Comparison of ENCODE assay signal across 23 mouse cellular contexts in genomic region chr2:53850815-53851528, GRCm38 (mm10).
A peak's percentile ranks its signal among the peaks of the same experiment; 100 is the strongest.
DNase-seq lines count a peak whose midpoint lies in the region; ATAC-seq lines count a peak whose summit lies in the region.
"Had no signal": no experiment of that assay in that cellular context is flagged by ENCODE, and none has a peak within 500 bp of the region (broad histone marks: within the 10 kb centered on the region; RNA-seq: fewer than 3 reads in every experiment).

No protein-coding gene starts in this region.

- H3K4me2 ChIP-seq in kidney, embryonic 16.5 days (replicated peaks; ENCODE audit: low read depth, low read length) = no peak overlapping the region
- no peak overlapping the region for H3K4me2 ChIP-seq in midbrain, embryonic 11.5 days
- H3K4me2 ChIP-seq: hindbrain, embryonic 13.5 days; neural tube, embryonic 13.5 days had no signal

- no peaks in the 10 kb centered on the region for H3K27me3 ChIP-seq in kidney, embryonic 16.5 days (ENCODE audit: insufficient read depth, low read length)
- no peaks in the 10 kb centered on the region for H3K27me3 ChIP-seq in midbrain, embryonic 11.5 days (ENCODE audit: control insufficient read depth, insufficient read depth, low read length)
- H3K27me3 ChIP-seq: hindbrain, embryonic 13.5 days; megakaryocyte, embryonic 14.5 days; neural tube, embryonic 13.5 days had no signal

- no peak overlapping the region for H3K9ac ChIP-seq in kidney, embryonic 16.5 days (replicated peaks; ENCODE audit: low read length)
- no peak overlapping the region for H3K9ac ChIP-seq in midbrain, embryonic 11.5 days (ENCODE audit: low read length)
- H3K9ac ChIP-seq: forebrain, postnatal 0 days; hindbrain, embryonic 13.5 days; neural tube, embryonic 13.5 days had no signal

- no peaks in the 10 kb centered on the region for H3K9me3 ChIP-seq in kidney, embryonic 16.5 days (ENCODE audit: low read length)
- H3K9me3 ChIP-seq in midbrain, embryonic 11.5 days (ENCODE audit: control insufficient read depth, low read length) = no peaks in the 10 kb centered on the region
- H3K9me3 ChIP-seq: embryonic facial prominence, embryonic 10.5 days; hindbrain, embryonic 13.5 days; megakaryocyte, embryonic 14.5 days; neural tube, embryonic 13.5 days had no signal

- peak; percentile 75 for ATAC-seq in kidney, embryonic 16.5 days (ENCODE audit: low FRiP score, low TSS enrichment)
- peak; percentile 100 for ATAC-seq in megakaryocyte progenitor cell, adult 5-6 weeks (replicated peaks; ENCODE audit: poor library complexity)
- no peak for ATAC-seq in midbrain, embryonic 11.5 days (ENCODE audit: low FRiP score)
- ATAC-seq: forebrain, postnatal 0 days had no signal

- H3K36me3 ChIP-seq in kidney, embryonic 16.5 days (ENCODE audit: insufficient read depth, low read length) = no peaks in the 10 kb centered on the region
- H3K36me3 ChIP-seq in midbrain, embryonic 11.5 days (ENCODE audit: control insufficient read depth, insufficient read depth, low read length) = no peaks in the 10 kb centered on the region
- H3K36me3 ChIP-seq: embryonic facial prominence, embryonic 10.5 days; hindbrain, embryonic 13.5 days; neural tube, embryonic 13.5 days had no signal

- H3K4me3 ChIP-seq in kidney, embryonic 16.5 days (ENCODE audit: low read length) = no peak overlapping the region
- H3K4me3 ChIP-seq in midbrain, embryonic 11.5 days (ENCODE audit: low read depth, low read length) = no peak overlapping the region
- H3K4me3 ChIP-seq: embryonic facial prominence, embryonic 10.5 days; hindbrain, embryonic 13.5 days; megakaryocyte, embryonic 14.5 days; myocyte; neural tube, embryonic 13.5 days had no signal

- 64% methylated on average over 1 of the region's 1 CpGs for WGBS in kidney, embryonic 16.5 days
- 77% methylated on average over 1 of the region's 1 CpGs for WGBS in midbrain, embryonic 11.5 days

- H3K4me1 ChIP-seq in kidney, embryonic 16.5 days (ENCODE audit: insufficient read depth, low read length) = no peaks in the 10 kb centered on the region
- no peaks in the 10 kb centered on the region for H3K4me1 ChIP-seq in midbrain, embryonic 11.5 days (ENCODE audit: control insufficient read depth, insufficient read depth, low read length)
- H3K4me1 ChIP-seq: embryonic facial prominence, embryonic 10.5 days; hindbrain, embryonic 13.5 days; megakaryocyte, embryonic 14.5 days; neural tube, embryonic 13.5 days had no signal

- DNase-seq in kidney, adult 18-20 months = no peak
- DNase-seq in A20 (ENCODE audit: low read depth, low spot score) = peak; percentile 40
- DNase-seq in c-Kit-positive CD71-negative TER-119-negative erythroid progenitor cells, embryonic 14.5 days (ENCODE audit: low read depth) = peak; percentile 8
- no peak for DNase-seq in adrenal gland, adult 2 months
- DNase-seq in midbrain, embryonic 11.5 days (ENCODE audit: low spot score, missing footprints) = no peak
- no peak for DNase-seq in layer of hippocampus, adult 9-10 months (ENCODE audit: low spot score)
- DNase-seq: adrenal gland, postnatal 14 days; cerebellum, adult 9-10 months; forebrain, postnatal 0 days; gastrocnemius, postnatal 36 days; kidney, adult 11 months; lung, adult 18-20 months; lung, postnatal 10 days; midbrain, embryonic 14.5 days; thymus, adult 2 months; thymus, postnatal 4 days had no signal

- H3K27ac ChIP-seq in kidney, embryonic 16.5 days (ENCODE audit: low read length) = no peak overlapping the region
- no peak overlapping the region for H3K27ac ChIP-seq in midbrain, embryonic 11.5 days (ENCODE audit: low read depth, low read length)
- H3K27ac ChIP-seq: embryonic facial prominence, embryonic 10.5 days; hindbrain, embryonic 13.5 days; neural tube, embryonic 13.5 days had no signal

Comparison
In these comparisons a context has a peak if more than half of its experiments do, and no peak if none do; other contexts are left out.
1. DNase-seq: peak in A20 (single experiment) and c-Kit-positive CD71-negative TER-119-negative erythroid progenitor cells, embryonic 14.5 days (single experiment); none in kidney, adult 18-20 months (single experiment), adrenal gland, adult 2 months (single experiment), midbrain, embryonic 11.5 days (single experiment) and layer of hippocampus, adult 9-10 months (single experiment).